Mouse (Mus musculus): Measurements from ENCODE around the gene Tgm3. TPM values are rescaled to one million over a fixed set of nuclear protein-coding genes. Genes with fewer than 3 reads are reported as not detected.

Tgm3 gene
- 0.80 TPM for polyA plus RNA-seq (2014; fragmentation: Illumina TruSeq; extraction: RNeasy Lipid Tissue Mini Kit (QIAGEN cat#74804); ENCODE audit: low read depth, low replicate concordance)

GRCm38 (mm10) chr2:130012026-130012425, at the start of gene Tgm3:
TSS of gene Tgm3 (plus strand) at chr2:130012349.

Other genes starting within 250 kb of the Tgm3 start
- gene Stk35, start 211.8 kb upstream of the Tgm3 start, polyA plus RNA-seq (2014; fragmentation: Illumina TruSeq; extraction: RNeasy Lipid Tissue Mini Kit (QIAGEN cat#74804); ENCODE audit: low read depth, low replicate concordance): 46.7 TPM
- gene Tgm6, start 100.1 kb downstream of the Tgm3 start, polyA plus RNA-seq (2014; fragmentation: Illumina TruSeq; extraction: RNeasy Lipid Tissue Mini Kit (QIAGEN cat#74804); ENCODE audit: low read depth, low replicate concordance): 0.07 TPM
- 13.2 TPM for gene Snrpb, start 167.1 kb downstream of the Tgm3 start, polyA plus RNA-seq (2014; fragmentation: Illumina TruSeq; extraction: RNeasy Lipid Tissue Mini Kit (QIAGEN cat#74804); ENCODE audit: low read depth, low replicate concordance)
- gene Tmc2, start 182.8 kb downstream of the Tgm3 start, polyA plus RNA-seq (2014; fragmentation: Illumina TruSeq; extraction: RNeasy Lipid Tissue Mini Kit (QIAGEN cat#74804); ENCODE audit: low read depth, low replicate concordance): 0.18 TPM